Comparison of ENCODE assay signal across 1 mouse cellular context in the genomic region with DNA sequence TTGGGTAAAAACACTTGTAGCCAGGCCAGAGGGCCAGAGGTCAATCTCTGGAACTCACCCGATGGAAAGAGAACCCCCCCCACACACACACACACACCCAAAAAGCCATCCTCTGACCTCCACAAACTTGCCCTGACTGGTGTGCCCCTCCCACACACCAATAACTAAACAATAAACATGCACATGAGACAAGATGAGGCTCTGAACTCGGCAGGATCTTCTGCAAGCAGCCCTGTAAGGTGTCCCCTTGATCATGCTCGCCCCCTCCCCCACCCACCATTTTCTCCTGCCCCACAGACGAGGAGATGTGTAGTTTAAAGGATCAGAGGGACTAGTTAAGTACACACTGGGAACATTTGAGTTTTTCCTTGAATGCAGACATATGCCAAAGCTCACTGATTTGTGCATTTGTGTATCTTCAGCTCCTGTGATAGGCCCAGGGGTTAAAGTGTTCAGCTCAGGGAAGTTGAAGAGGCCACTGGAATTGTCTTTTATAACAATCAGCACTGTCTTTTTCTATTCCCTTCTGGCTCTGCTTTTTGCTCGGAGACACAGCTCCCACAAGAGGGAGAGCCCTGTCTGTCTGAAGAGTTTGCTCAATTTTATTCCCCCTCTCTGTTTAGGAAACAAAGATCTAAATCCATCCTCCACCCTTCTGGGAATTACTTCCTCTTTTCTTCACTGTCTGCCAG.
TF ChIP-seq lines count a peak whose summit lies in the region.

No protein-coding gene starts in this region.

TF ChIP-seq in MEL, 35 proteins besides CTCF, POLR2A, EP300 and RAD21:
- TF ChIP-seq ZKSCAN1 (IDR thresholded peaks at IDR 0.05; ENCODE audit: low read depth, low read length), result no peak
- no peak for TF ChIP-seq TBP (IDR thresholded peaks at IDR 0.05; ENCODE audit: low read depth, low read length)
- no peak for TF ChIP-seq GABPA (IDR thresholded peaks at IDR 0.05; ENCODE audit: low read depth, low read length)
- TF ChIP-seq BHLHE40 (IDR thresholded peaks at IDR 0.05; ENCODE audit: borderline replicate concordance, low read depth, low read length), result no peak
- TF ChIP-seq ZNF384 (IDR thresholded peaks at IDR 0.05; ENCODE audit: low read depth, low read length), result no peak
- TF ChIP-seq POLR2AphosphoS5 (IDR thresholded peaks at IDR 0.05; ENCODE audit: borderline replicate concordance, low read depth, low read length), result no peak
- no peak for TF ChIP-seq UBTF (IDR thresholded peaks at IDR 0.05; ENCODE audit: borderline replicate concordance, insufficient read depth, low read depth, low read length)
- no peak for TF ChIP-seq ELF1 (IDR thresholded peaks at IDR 0.05; ENCODE audit: low read depth, low read length)
- TF ChIP-seq ETS1 (IDR thresholded peaks at IDR 0.05; ENCODE audit: low read depth, low read length), result no peak
- no peak for TF ChIP-seq RCOR1 (IDR thresholded peaks at IDR 0.05; ENCODE audit: low read depth, low read length)
- TF ChIP-seq MYB (IDR thresholded peaks at IDR 0.05; ENCODE audit: low read depth, low read length), result no peak
- no peak for TF ChIP-seq JUND (IDR thresholded peaks at IDR 0.05; ENCODE audit: low read depth, low read length)
- TF ChIP-seq SIN3A (IDR thresholded peaks at IDR 0.05; ENCODE audit: low read length), result no peak
- TF ChIP-seq TAL1 (IDR thresholded peaks at IDR 0.05; ENCODE audit: low read length), result no peak
